Mouse (Mus musculus) MEL (cell line): ENCODE results near the gene Higd2a.
"Not testable (repeated sequence)": the region's sequence is repeated elsewhere in the genome, so short reads cannot be mapped to it uniquely, and the experiment has no call there.

ENCODE experiments used
- BHLHE40 ChIP-seq: IDR thresholded peaks from 2 replicates; pipeline ENCODE4 v1.6.1; 2012; ENCODE audit warnings: low read depth, mild to moderate bottlenecking, inconsistent platforms, low read length, improper control_type of control experiment, borderline replicate concordance
- CTCF ChIP-seq, 3 experiments: IDR thresholded peaks in 2 of 3; conservative IDR thresholded peaks in 1 of 3; 2 replicates each; pipeline ENCODE4 v1.5.1; 2011 to 2012; ENCODE audit warnings: low read length in 3 of 3, low read depth in 2 of 3, mild to moderate bottlenecking in 2 of 3, improper control_type of control experiment in 1 of 3, inconsistent platforms in 1 of 3, mixed read lengths in 1 of 3, moderate library complexity in 1 of 3; ENCODE audit not compliant: control insufficient read depth in 1 of 3, insufficient read depth in 1 of 3, poor library complexity in 1 of 3, severe bottlenecking in 1 of 3
- EP300 ChIP-seq, 2 experiments: IDR thresholded peaks; 2 replicates each; pipeline ENCODE4 v1.6.1; 2011; ENCODE audit warnings: improper control_type of control experiment in 2 of 2, low read length in 2 of 2, low read depth in 1 of 2, mild to moderate bottlenecking in 1 of 2
- GATA1 ChIP-seq: IDR thresholded peaks from 2 replicates; pipeline ENCODE4 v1.6.1; 2011; ENCODE audit warnings: low read depth, low read length, improper control_type of control experiment
- MEF2A ChIP-seq: IDR thresholded peaks from 2 replicates; pipeline ENCODE4 v1.6.1; 2014; ENCODE audit warnings: low read depth, mild to moderate bottlenecking, inconsistent platforms, low read length, improper control_type of control experiment; ENCODE audit not compliant: poor library complexity, insufficient replicate concordance, severe bottlenecking; ENCODE audit errors: extremely low read depth
- MXI1 ChIP-seq: IDR thresholded peaks from 2 replicates; pipeline ENCODE4 v1.6.1; 2011; ENCODE audit warnings: mild to moderate bottlenecking, low read depth, low read length, improper control_type of control experiment
- NRF1 ChIP-seq: IDR thresholded peaks from 2 replicates; pipeline ENCODE4 v1.6.1; 2014; ENCODE audit warnings: low read depth, mild to moderate bottlenecking, inconsistent platforms, low read length, improper control_type of control experiment, moderate library complexity; ENCODE audit not compliant: poor library complexity, insufficient read depth, severe bottlenecking
- POLR2A ChIP-seq, 2 experiments: IDR thresholded peaks; 2 replicates each; pipeline ENCODE4 v1.6.1; 2011 to 2012; ENCODE audit warnings: low read length in 2 of 2, mild to moderate bottlenecking in 2 of 2, control low read depth in 1 of 2, improper control_type of control experiment in 1 of 2, low read depth in 1 of 2, moderate library complexity in 1 of 2; ENCODE audit not compliant: control insufficient read depth in 1 of 2, insufficient read depth in 1 of 2, poor library complexity in 1 of 2
- SMC3 ChIP-seq: IDR thresholded peaks from 2 replicates; pipeline ENCODE4 v1.6.1; 2011; ENCODE audit warnings: low read depth, low read length, improper control_type of control experiment
- TAL1 ChIP-seq: IDR thresholded peaks from 2 replicates; pipeline ENCODE4 v1.6.1; 2012; ENCODE audit warnings: mild to moderate bottlenecking, inconsistent platforms, low read length, moderate library complexity, mixed read lengths

- TF ChIP-seq POLR2A (IDR thresholded peaks at IDR 0.05; ENCODE audit: control insufficient read depth in 1 of 2, insufficient read depth in 1 of 2, low read depth in 1 of 2, low read length in 2 of 2, poor library complexity in 1 of 2); TAL1; MXI1; NRF1; MEF2A; EP300 (IDR thresholded peaks at IDR 0.05; ENCODE audit: low read depth in 1 of 2, low read length in 2 of 2); BHLHE40; SMC3; GATA1: not testable (repeated sequence)
- peak in 1 of 3 experiments; percentile 50; a peak in 2 of 6 replicates for TF ChIP-seq CTCF (IDR thresholded peaks at IDR 0.05 in 2 of 3, conservative IDR thresholded peaks at IDR 0.05 in 1 of 3; ENCODE audit: control insufficient read depth in 1 of 3, insufficient read depth in 1 of 3, low read depth in 2 of 3, low read length in 3 of 3, poor library complexity in 1 of 3, severe bottlenecking in 1 of 3)
Measured at GRCm38 (mm10) chr13:54613141-54613540, 23.1 kb downstream of the Higd2a start.
